Mouse (Mus musculus): ENCODE data around the gene Pigk. TPM values are rescaled to one million over a fixed set of nuclear protein-coding genes. Genes with fewer than 3 reads are reported as not detected.

The Pigk gene
- polyA plus RNA-seq, 1 experiment from 2014 or later: 33.7 TPM

GRCm38 (mm10) chr3:152949233-152949777, 235.4 kb downstream of the Pigk start:
- Histone ChIP-seq H3K4me2 (replicated peaks; ENCODE audit: low read depth) (no peak overlapping the region), H3K36me3 (ENCODE audit: control insufficient read depth, insufficient read depth) (no peaks in the 10 kb centered on the region), H3K27me3 (replicated peaks; ENCODE audit: control insufficient read depth, insufficient read depth, low read length) (no peaks in the 10 kb centered on the region), H3K9me3 (ENCODE audit: control insufficient read depth) (no peaks in the 10 kb centered on the region), H3K27ac (ENCODE audit: low read depth, low read length) (no peak overlapping the region), H3K9ac (ENCODE audit: low read depth, low read length) (no peak overlapping the region), H3K4me1 (replicated peaks; ENCODE audit: control insufficient read depth, insufficient read depth, low read length) (no peaks in the 10 kb centered on the region), H3K4me3 (ENCODE audit: low read depth, low read length) (no peak overlapping the region)
- no peak for TF ChIP-seq CTCF (IDR thresholded peaks at IDR 0.05; ENCODE audit: low read depth)
- ATAC-seq: no peak
- WGBS: 90% methylated on average over 15 of the region's 15 CpGs

- Histone ChIP-seq H3K27me3 (replicated peaks; ENCODE audit: control insufficient read depth, insufficient read depth, low read length) (no peaks in the 10 kb centered on the region), H3K4me3 (ENCODE audit: low read depth, low read length) (no peak overlapping the region), H3K4me1 (replicated peaks; ENCODE audit: control insufficient read depth, insufficient read depth, low read length) (no peaks in the 10 kb centered on the region), H3K9me3 (ENCODE audit: control insufficient read depth) (no peaks in the 10 kb centered on the region), H3K27ac (ENCODE audit: low read depth, low read length) (no peak overlapping the region), H3K9ac (ENCODE audit: low read depth, low read length) (no peak overlapping the region), H3K36me3 (ENCODE audit: control insufficient read depth, insufficient read depth) (no peaks in the 10 kb centered on the region), H3K4me2 (replicated peaks; ENCODE audit: low read depth) (no peak overlapping the region)
- 97% methylated on average over 5 of the region's 5 CpGs for WGBS
- TF ChIP-seq CTCF (IDR thresholded peaks at IDR 0.05; ENCODE audit: low read depth): no peak
- ATAC-seq: no peak
These were observed 236.4 kb downstream of the Pigk start for GRCm38 (mm10) chr3:152950299-152950698.

- Histone ChIP-seq H3K36me3 (ENCODE audit: control insufficient read depth, insufficient read depth) (no peaks in the 10 kb centered on the region), H3K27me3 (replicated peaks; ENCODE audit: control insufficient read depth, insufficient read depth, low read length) (no peaks in the 10 kb centered on the region), H3K4me1 (replicated peaks; ENCODE audit: control insufficient read depth, insufficient read depth, low read length) (no peaks in the 10 kb centered on the region), H3K4me3 (ENCODE audit: low read depth, low read length) (no peak overlapping the region), H3K9me3 (ENCODE audit: control insufficient read depth) (no peaks in the 10 kb centered on the region), H3K27ac (ENCODE audit: low read depth, low read length) (no peak overlapping the region), H3K9ac (ENCODE audit: low read depth, low read length) (no peak overlapping the region), H3K4me2 (replicated peaks; ENCODE audit: low read depth) (no peak overlapping the region)
- peak; percentile 23; the same call in 1 of the 2 replicates for TF ChIP-seq CTCF (IDR thresholded peaks at IDR 0.05; ENCODE audit: low read depth)
- 94% methylated on average over 9 of the region's 9 CpGs for WGBS
- no peak for ATAC-seq
These were observed 237.0 kb downstream of the Pigk start for GRCm38 (mm10) chr3:152950914-152951313.

DNA sequence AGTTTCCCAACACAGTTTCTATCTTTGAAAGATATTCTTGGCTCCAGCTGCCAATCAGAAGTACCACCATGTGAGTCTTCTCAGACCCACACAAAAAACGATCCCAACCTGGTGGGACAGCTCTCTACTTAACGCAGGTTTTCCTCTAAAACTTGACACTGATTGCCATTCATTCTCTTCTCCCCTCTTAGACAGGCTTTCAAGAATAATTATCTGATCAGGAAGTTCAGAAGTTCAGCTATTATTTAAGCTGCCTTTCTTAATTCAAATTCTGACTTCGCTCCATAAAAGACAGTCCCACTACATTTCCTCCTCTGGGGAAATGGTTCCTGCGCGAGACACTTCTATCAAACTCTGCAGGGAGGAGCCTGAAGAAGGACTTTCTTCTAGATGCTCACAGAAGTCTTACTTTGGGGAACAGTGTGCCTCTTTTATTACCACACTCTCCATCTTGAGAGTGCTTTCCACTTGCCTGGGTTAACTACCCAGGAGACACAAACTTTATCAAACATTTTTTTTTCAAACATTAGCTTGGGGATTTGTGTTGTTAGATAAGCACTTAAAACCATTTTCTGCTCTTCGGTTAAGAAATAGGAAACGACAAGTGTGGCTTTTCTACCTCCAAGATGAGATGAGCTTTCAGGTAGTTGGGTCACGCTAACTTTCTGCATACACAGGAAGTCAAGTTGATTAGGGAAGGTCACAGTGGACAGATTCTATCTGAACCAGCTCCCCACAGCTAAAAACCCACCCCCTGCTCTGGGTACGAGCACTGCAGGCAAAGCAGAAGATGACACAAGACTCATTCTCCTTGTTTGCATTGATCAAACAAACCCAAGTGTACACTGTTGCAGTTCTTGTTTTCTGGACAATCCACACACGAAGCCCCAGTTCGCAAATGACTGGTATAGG, 238.0 kb downstream of the Pigk start:
- no peak overlapping the region for H3K9ac ChIP-seq (ENCODE audit: low read depth, low read length)
- no peak overlapping the region for H3K27ac ChIP-seq (ENCODE audit: low read depth, low read length)
- TF ChIP-seq CTCF (IDR thresholded peaks at IDR 0.05; ENCODE audit: low read depth): no peak
- no peaks in the 10 kb centered on the region for H3K9me3 ChIP-seq (ENCODE audit: control insufficient read depth)
- no peak for ATAC-seq
- 50% methylated on average over 11 of the region's 11 CpGs for WGBS
- H3K4me2 ChIP-seq (replicated peaks; ENCODE audit: low read depth): no peak overlapping the region
- H3K36me3 ChIP-seq (ENCODE audit: control insufficient read depth, insufficient read depth): no peaks in the 10 kb centered on the region
- no peaks in the 10 kb centered on the region for H3K27me3 ChIP-seq (replicated peaks; ENCODE audit: control insufficient read depth, insufficient read depth, low read length)
- H3K4me1 ChIP-seq (replicated peaks; ENCODE audit: control insufficient read depth, insufficient read depth, low read length): no peaks in the 10 kb centered on the region
- H3K4me3 ChIP-seq (ENCODE audit: low read depth, low read length): no peak overlapping the region

DNA sequence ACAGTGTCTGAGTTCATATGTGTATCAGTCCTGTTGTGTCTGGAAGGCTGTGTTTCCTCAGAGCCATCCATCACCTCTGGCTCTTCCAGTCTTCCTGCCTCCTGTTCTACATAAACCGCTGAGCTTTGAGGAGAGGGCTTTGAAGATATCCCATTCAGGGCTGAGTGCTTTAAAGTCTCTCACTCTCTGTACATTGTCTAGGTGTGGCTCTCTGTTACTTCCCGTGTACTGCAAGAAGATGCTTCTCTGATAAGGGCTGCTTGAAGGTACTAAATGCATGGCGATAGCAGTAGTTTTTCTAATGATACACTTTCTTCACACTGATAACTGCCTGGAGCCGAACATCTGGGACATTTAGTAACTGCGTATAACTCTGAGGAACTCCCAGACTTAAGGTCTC, 242.1 kb downstream of the Pigk start:
- Histone ChIP-seq H3K4me1 (replicated peaks; ENCODE audit: control insufficient read depth, insufficient read depth, low read length) (no peaks in the 10 kb centered on the region), H3K27me3 (replicated peaks; ENCODE audit: control insufficient read depth, insufficient read depth, low read length) (no peaks in the 10 kb centered on the region), H3K36me3 (ENCODE audit: control insufficient read depth, insufficient read depth) (no peaks in the 10 kb centered on the region), H3K9ac (ENCODE audit: low read depth, low read length) (no peak overlapping the region), H3K4me2 (replicated peaks; ENCODE audit: low read depth) (no peak overlapping the region), H3K4me3 (ENCODE audit: low read depth, low read length) (no peak overlapping the region), H3K27ac (ENCODE audit: low read depth, low read length) (no peak overlapping the region), H3K9me3 (ENCODE audit: control insufficient read depth) (no peaks in the 10 kb centered on the region)
- TF ChIP-seq CTCF (IDR thresholded peaks at IDR 0.05; ENCODE audit: low read depth): no peak
- 56% methylated on average over 5 of the region's 5 CpGs for WGBS
- no peak for ATAC-seq

GRCm38 (mm10) chr3:152956771-152957170, 242.9 kb downstream of the Pigk start:
- Histone ChIP-seq H3K4me3 (ENCODE audit: low read depth, low read length) (no peak overlapping the region), H3K4me1 (replicated peaks; ENCODE audit: control insufficient read depth, insufficient read depth, low read length) (no peaks in the 10 kb centered on the region), H3K9ac (ENCODE audit: low read depth, low read length) (no peak overlapping the region), H3K36me3 (ENCODE audit: control insufficient read depth, insufficient read depth) (no peaks in the 10 kb centered on the region), H3K4me2 (replicated peaks; ENCODE audit: low read depth) (no peak overlapping the region), H3K27me3 (replicated peaks; ENCODE audit: control insufficient read depth, insufficient read depth, low read length) (no peaks in the 10 kb centered on the region), H3K9me3 (ENCODE audit: control insufficient read depth) (no peaks in the 10 kb centered on the region), H3K27ac (ENCODE audit: low read depth, low read length) (no peak overlapping the region)
- no peak for ATAC-seq
- TF ChIP-seq CTCF (IDR thresholded peaks at IDR 0.05; ENCODE audit: low read depth): no peak
- WGBS: 78% methylated on average over 4 of the region's 4 CpGs

Measured in intestine, postnatal 0 days (tissue).